10 mouse cellular contexts compared by ENCODE assay signal in genomic region chr7:68225427-68226054, GRCm38 (mm10). TPM values are rescaled to one million over a fixed set of nuclear protein-coding genes. Genes with fewer than 3 reads are reported as not detected.
A peak's percentile ranks its signal among the peaks of the same experiment; 100 is the strongest.
DNase-seq lines count a peak whose midpoint lies in the region; ATAC-seq lines count a peak whose summit lies in the region.
"Had no signal": no experiment of that assay in that cellular context is flagged by ENCODE, and none has a peak within 500 bp of the region (broad histone marks: within the 10 kb centered on the region; RNA-seq: fewer than 3 reads in every experiment).

No protein-coding gene starts in this region.

- intact Hi-C loops in left cerebral cortex, postnatal 4 days (cut with DNase I): no loop called here

- peak; percentile 62 to 76 for DNase-seq in cerebellum, postnatal 10 days
- DNase-seq in cerebellum, adult 8-10 months: no peak
- peak; percentile 35 to 51 for DNase-seq in left cerebral cortex, adult 18-20 months (ENCODE audit: low spot score in 2 of 2)
- no peak for DNase-seq in left cerebral cortex, postnatal 4 days
- peak; percentile 61 for DNase-seq in CD4-positive, CD25-positive, alpha-beta regulatory T cell, adult 2 months (ENCODE audit: low read depth, low spot score)
- DNase-seq in kidney, adult 11 months: no peak
- DNase-seq in c-Kit-positive CD71-positive TER-119-positive erythroid progenitor cells, embryonic 14.5 days (ENCODE audit: low spot score): no peak
- DNase-seq: adrenal gland, postnatal 36 days had no signal

- peak; percentile 26; the same call in 1 of the 2 replicates for ATAC-seq in granulocyte monocyte progenitor cell, adult 5-6 weeks (replicated peaks; ENCODE audit: poor library complexity, severe bottlenecking)
- ATAC-seq: lung, postnatal 0 days had no signal

RNA-seq across cellular contexts. Expression of gene Pgpep1l, which starts 38.5 kb away (rescaled TPM):
- 1 to 10 TPM; 2.4 to 3.5 TPM for total RNA-seq in left cerebral cortex, adult 18-20 months (2021)
- not detected for total RNA-seq in left cerebral cortex, postnatal 4 days (2021)
- total RNA-seq in granulocyte monocyte progenitor cell, adult 5-6 weeks (2014; fragmentation: Nextera tagmentation): not detected in 2 replicates
- total RNA-seq in granulocyte monocyte progenitor cell, adult 5-6 weeks (2017): not detected in 2 replicates
- total RNA-seq: adrenal gland, postnatal 36 days had no signal

RNA-seq across cellular contexts. Expression of gene Fam169b, which starts 48.1 kb away (rescaled TPM):
- 1 to 10 TPM; 1.1 to 1.7 TPM for total RNA-seq in left cerebral cortex, adult 18-20 months (2021)
- total RNA-seq in left cerebral cortex, postnatal 4 days (2021): under 1 TPM; 0.12 to 0.22 TPM
- 0.30 TPM in 1 of 2 replicates, not detected in the other for total RNA-seq in granulocyte monocyte progenitor cell, adult 5-6 weeks (2014; fragmentation: Nextera tagmentation)
- total RNA-seq in granulocyte monocyte progenitor cell, adult 5-6 weeks (2017): 0.13 and 0.41 TPM in 2 replicates

Comparison
In these comparisons a context has a peak if more than half of its experiments do, and no peak if none do; other contexts are left out.
1. DNase-seq: peak in cerebellum, postnatal 10 days (2 of 2), left cerebral cortex, adult 18-20 months (2 of 2) and CD4-positive, CD25-positive, alpha-beta regulatory T cell, adult 2 months (single experiment); none in cerebellum, adult 8-10 months (single experiment), left cerebral cortex, postnatal 4 days (single experiment), kidney, adult 11 months (single experiment) and c-Kit-positive CD71-positive TER-119-positive erythroid progenitor cells, embryonic 14.5 days (single experiment).